Mouse (Mus musculus) spleen, adult 2 months (tissue): ENCODE results near the gene Spsb1.

ENCODE experiments used
- CTCF ChIP-seq: fragments of 200-500 bp; IDR thresholded peaks from 2 replicates; pipeline ENCODE4 v1.5.1; 2011; ENCODE audit warnings: mild to moderate bottlenecking, inconsistent platforms; ENCODE audit not compliant: insufficient read depth, insufficient read length, insufficient replicate concordance; ENCODE audit errors: extremely low read depth
- POLR2A ChIP-seq: fragments of 200-500 bp; IDR thresholded peaks from 2 replicates; pipeline ENCODE4 v1.6.1; 2011; ENCODE audit warnings: low read depth, low read length, inconsistent platforms

DNA sequence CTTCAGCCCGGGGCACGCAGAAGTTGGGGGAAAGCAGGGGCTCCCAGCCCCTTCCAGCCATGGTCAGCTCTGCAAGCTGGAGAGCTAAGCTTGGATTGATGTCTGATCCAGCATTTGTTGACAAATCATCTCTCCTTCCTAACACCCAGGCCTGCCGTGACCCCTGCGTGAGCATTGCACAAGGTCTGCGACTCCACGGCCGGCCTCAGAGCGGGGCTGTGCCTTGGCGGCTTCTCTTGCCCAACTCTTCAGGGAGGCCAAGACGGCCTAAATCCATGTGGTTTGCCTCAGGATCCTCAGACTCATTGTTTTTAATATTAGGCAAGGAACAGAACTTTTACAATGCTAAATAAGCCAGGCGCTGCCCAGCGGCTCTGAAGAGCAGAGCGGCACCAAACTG lies 3.6 kb downstream of the Spsb1 start:
- TF ChIP-seq CTCF, result no peak
- no peak for TF ChIP-seq POLR2A
